Mouse (Mus musculus) liver, postnatal 0 days (tissue): ENCODE measurements at regions not wholly inside any gene's neighbourhood (a gene's known extent, or its start where the extent isn't known, plus 50 kb on each side); places are given as distances from the start of the nearest gene placed in this dataset.

ENCODE experiments used
- ATAC-seq: fragments of 200-750 bp; cut with Nextera tagmentation; 2 replicates; pipeline ENCODE4 v1.8.0; 2017; ENCODE audit warnings: mild to moderate bottlenecking, moderate library complexity
- DNase-seq: peaks from one replicate; pipeline ENCODE4 v3.0.0-alpha.2; 2016
- H3K27ac ChIP-seq: fragments of 300-500 bp; sonication (generic); 2 replicates; pipeline ENCODE4 v1.5.1; 2014; ENCODE audit warnings: antibody characterized with exemption, moderate library complexity, mild to moderate bottlenecking, low read depth
- H3K27me3 ChIP-seq: fragments of 300-500 bp; sonication (generic); 2 replicates; pipeline ENCODE4 v1.6.1; 2014; ENCODE audit warnings: low read length, control low read depth, mixed read lengths; ENCODE audit not compliant: insufficient read depth
- H3K36me3 ChIP-seq: fragments of 300-500 bp; sonication (generic); replicated peaks from 2 replicates; pipeline ENCODE4 v1.6.1; 2014; ENCODE audit warnings: mild to moderate bottlenecking, control low read depth, low read length, moderate library complexity, mixed read lengths; ENCODE audit not compliant: insufficient read depth
- H3K4me1 ChIP-seq: fragments of 300-500 bp; sonication (generic); 2 replicates; pipeline ENCODE4 v1.6.1; 2014; ENCODE audit warnings: antibody characterized with exemption, mild to moderate bottlenecking, control low read depth; ENCODE audit not compliant: insufficient read depth
- H3K4me2 ChIP-seq: fragments of 300-500 bp; sonication (generic); 2 replicates; pipeline ENCODE4 v1.6.1; 2014; ENCODE audit warnings: low read depth, mild to moderate bottlenecking, low read length, moderate library complexity, mixed read lengths
- H3K4me3 ChIP-seq: fragments of 300-500 bp; sonication (generic); 2 replicates; pipeline ENCODE4 v1.5.1; 2014; ENCODE audit warnings: low read depth, low read length
- H3K9ac ChIP-seq: fragments of 300-500 bp; sonication (generic); replicated peaks from 2 replicates; pipeline ENCODE4 v1.6.1; 2014; ENCODE audit warnings: mild to moderate bottlenecking, moderate library complexity
- H3K9me3 ChIP-seq: fragments of 300-500 bp; sonication (generic); 2 replicates; pipeline ENCODE4 v1.6.1; 2016; ENCODE audit warnings: mild to moderate bottlenecking, control low read depth, low read length, mixed read lengths
- CTCF ChIP-seq: sonication (generic); IDR thresholded peaks from 2 replicates; pipeline ENCODE4 v1.5.1; 2016; ENCODE audit warnings: antibody characterized with exemption, low read depth
- EP300 ChIP-seq: IDR thresholded peaks from 2 replicates; pipeline ENCODE4 v1.6.1; 2016; ENCODE audit warnings: antibody characterized with exemption, low read depth, mild to moderate bottlenecking
- WGBS: fragments of 180-500 bp; shearing (Covaris S2); extraction: QIAGEN DNeasy Blood & Tissue Kit; methylation state at CpG from one replicate; pipeline ENCODE4 v1.1.7; 2014; ENCODE audit not compliant: insufficient replicate concordance; 5-methylcytosine and 5-hydroxymethylcytosine counted together

GRCm38 (mm10) chr3:149526509-149526908 is 536.2 kb upstream of the Adgrl2 start:
- ATAC-seq (no peak), DNase-seq (no peak)
- Histone ChIP-seq H3K36me3 (no peaks in the 10 kb centered on the region), H3K9me3 (no peaks in the 10 kb centered on the region), H3K4me2 (no peak overlapping the region), H3K4me3 (no peak overlapping the region), H3K27ac (no peak overlapping the region), H3K9ac (no peak overlapping the region), H3K4me1 (no peaks in the 10 kb centered on the region), H3K27me3 (no peaks in the 10 kb centered on the region)
- TF ChIP-seq EP300: no peak
- TF ChIP-seq CTCF: no peak
- WGBS: 77% methylated on average over 3 of the region's 3 CpGs

- ATAC-seq (no peak), DNase-seq (no peak)
- no peaks in the 10 kb centered on the region for H3K36me3 ChIP-seq
- no peak overlapping the region for H3K27ac ChIP-seq
- TF ChIP-seq CTCF (no peak), EP300 (no peak)
- WGBS: 31% methylated on average over 15 of the region's 15 CpGs
- H3K9ac ChIP-seq: no peak overlapping the region
- peak overlapping the region; percentile 23 for H3K4me2 ChIP-seq
- H3K4me3 ChIP-seq: no peak overlapping the region
- H3K9me3 ChIP-seq: no peaks in the 10 kb centered on the region
- H3K27me3 ChIP-seq: peaks cover 20% of the 10 kb centered on the region
- no peaks in the 10 kb centered on the region for H3K4me1 ChIP-seq
Measured at GRCm38 (mm10) chr3:149519575-149519929, 529.2 kb upstream of the Adgrl2 start.

- Histone ChIP-seq H3K4me2 (peak overlapping the region; percentile 23), H3K4me3 (no peak overlapping the region), H3K4me1 (no peaks in the 10 kb centered on the region), H3K36me3 (no peaks in the 10 kb centered on the region), H3K9me3 (no peaks in the 10 kb centered on the region), H3K27ac (no peak overlapping the region), H3K9ac (no peak overlapping the region), H3K27me3 (peaks cover 20% of the 10 kb centered on the region)
- DNase-seq (no peak), ATAC-seq (no peak)
- 9% methylated on average over 27 of the region's 27 CpGs for WGBS
- TF ChIP-seq CTCF (no peak), EP300 (no peak)
Measured at GRCm38 (mm10) chr3:149518928-149519574, 528.7 kb upstream of the Adgrl2 start.

- Histone ChIP-seq H3K27me3 (peaks cover 20% of the 10 kb centered on the region), H3K36me3 (no peaks in the 10 kb centered on the region), H3K4me1 (no peaks in the 10 kb centered on the region), H3K4me3 (no peak overlapping the region), H3K4me2 (no peak overlapping the region), H3K9ac (no peak overlapping the region), H3K27ac (no peak overlapping the region), H3K9me3 (no peaks in the 10 kb centered on the region)
- DNase-seq (no peak), ATAC-seq (no peak)
- 88% methylated on average over 11 of the region's 11 CpGs for WGBS
- TF ChIP-seq EP300 (no peak), CTCF (no peak)
Measured at GRCm38 (mm10) chr3:149517537-149517936, 527.2 kb upstream of the Adgrl2 start.

- TF ChIP-seq CTCF (no peak), EP300 (no peak)
- Histone ChIP-seq H3K27me3 (no peaks in the 10 kb centered on the region), H3K36me3 (no peaks in the 10 kb centered on the region), H3K27ac (no peak overlapping the region), H3K4me3 (no peak overlapping the region), H3K4me1 (no peaks in the 10 kb centered on the region), H3K9ac (no peak overlapping the region), H3K9me3 (no peaks in the 10 kb centered on the region), H3K4me2 (no peak overlapping the region)
- no peak for DNase-seq
- WGBS: 82% methylated on average over 6 of the region's 6 CpGs
- no peak for ATAC-seq
Measured at GRCm38 (mm10) chr3:149509178-149509577, 518.8 kb upstream of the Adgrl2 start.

GRCm38 (mm10) chr3:149508671-149509070 is 518.3 kb upstream of the Adgrl2 start:
- 88% methylated on average over 10 of the region's 10 CpGs for WGBS
- no peak for DNase-seq
- Histone ChIP-seq H3K9me3 (no peaks in the 10 kb centered on the region), H3K27me3 (no peaks in the 10 kb centered on the region), H3K9ac (no peak overlapping the region), H3K4me1 (no peaks in the 10 kb centered on the region), H3K4me3 (no peak overlapping the region), H3K4me2 (no peak overlapping the region), H3K27ac (no peak overlapping the region), H3K36me3 (no peaks in the 10 kb centered on the region)
- no peak for ATAC-seq
- TF ChIP-seq CTCF (no peak), EP300 (no peak)

GRCm38 (mm10) chr3:149505692-149506091 is 515.3 kb upstream of the Adgrl2 start:
- no peak overlapping the region for H3K9ac ChIP-seq
- no peaks in the 10 kb centered on the region for H3K27me3 ChIP-seq
- H3K9me3 ChIP-seq: no peaks in the 10 kb centered on the region
- no peak for ATAC-seq
- H3K27ac ChIP-seq: no peak overlapping the region
- WGBS: 60% methylated on average over 9 of the region's 9 CpGs
- TF ChIP-seq EP300: no peak
- TF ChIP-seq CTCF: no peak
- no peak overlapping the region for H3K4me2 ChIP-seq
- H3K4me3 ChIP-seq: no peak overlapping the region
- H3K36me3 ChIP-seq: no peaks in the 10 kb centered on the region
- no peaks in the 10 kb centered on the region for H3K4me1 ChIP-seq
- no peak for DNase-seq
